In the genomic region with DNA sequence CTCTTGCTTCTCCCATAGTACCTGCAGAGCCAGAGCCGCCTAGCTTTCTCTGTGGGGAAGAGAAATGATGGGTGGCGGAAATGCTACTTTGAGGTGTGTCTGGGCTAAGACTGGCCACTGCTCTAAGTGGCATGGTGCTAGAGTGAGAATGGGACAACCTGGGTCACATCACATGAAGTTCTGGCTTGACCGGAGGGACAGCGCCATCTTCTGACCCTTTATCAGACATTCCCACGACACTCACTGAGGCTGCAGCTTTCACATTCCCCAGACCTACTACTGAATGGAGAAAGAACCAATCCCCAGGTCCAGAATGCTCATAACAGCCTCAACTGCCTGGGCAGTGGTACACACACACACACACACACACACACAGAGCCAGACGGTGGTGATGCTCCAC, we compare ENCODE assay signal across 9 mouse cellular contexts. TPM values are rescaled to one million over a fixed set of nuclear protein-coding genes. Genes with fewer than 3 reads are reported as not detected.
DNase-seq lines count a peak whose midpoint lies in the region; ATAC-seq and TF ChIP-seq lines count a peak whose summit lies in the region.
"Had no signal": no experiment of that assay in that cellular context is flagged by ENCODE, and none has a peak within 500 bp of the region (broad histone marks: within the 10 kb centered on the region; RNA-seq: fewer than 3 reads in every experiment).

No protein-coding gene starts in this region.

- H3K4me2 ChIP-seq in forebrain, postnatal 0 days (ENCODE audit: low read depth): no peak overlapping the region
- no peak overlapping the region for H3K4me2 ChIP-seq in forebrain, embryonic 13.5 days
- H3K4me2 ChIP-seq: stomach, embryonic 15.5 days had no signal

- no peaks in the 10 kb centered on the region for H3K27me3 ChIP-seq in forebrain, postnatal 0 days (ENCODE audit: insufficient read depth, low read length)
- no peaks in the 10 kb centered on the region for H3K27me3 ChIP-seq in forebrain, embryonic 13.5 days
- H3K27me3 ChIP-seq: stomach, embryonic 15.5 days had no signal

- H3K4me3 ChIP-seq in forebrain, postnatal 0 days (ENCODE audit: low read depth, low read length): no peak overlapping the region
- no peak overlapping the region for H3K4me3 ChIP-seq in forebrain, embryonic 13.5 days
- H3K4me3 ChIP-seq: stomach, embryonic 15.5 days had no signal

- H3K4me1 ChIP-seq in forebrain, postnatal 0 days (ENCODE audit: insufficient read depth): peaks cover 4% of the 10 kb centered on the region; the same call in 1 of the 2 replicates
- peaks cover 21% of the 10 kb centered on the region for H3K4me1 ChIP-seq in forebrain, embryonic 13.5 days

- TF ChIP-seq CTCF in forebrain, postnatal 0 days (IDR thresholded peaks at IDR 0.05; ENCODE audit: low read depth): peak; percentile 45

- no peak overlapping the region for H3K27ac ChIP-seq in forebrain, postnatal 0 days (ENCODE audit: low read depth, low read length)
- H3K27ac ChIP-seq in forebrain, embryonic 13.5 days: no peak overlapping the region
- H3K27ac ChIP-seq: stomach, embryonic 15.5 days had no signal

- 23% methylated on average over 6 of the region's 6 CpGs for WGBS in forebrain, postnatal 0 days
- whole genome bisulfite sequencing in forebrain, embryonic 13.5 days: 26% methylated on average over 6 of the region's 6 CpGs

- H3K9me3 ChIP-seq in forebrain, postnatal 0 days (ENCODE audit: low read length): no peaks in the 10 kb centered on the region
- H3K9me3 ChIP-seq in forebrain, embryonic 13.5 days (replicated peaks): no peaks in the 10 kb centered on the region
- H3K9me3 ChIP-seq: stomach, embryonic 15.5 days had no signal

- ATAC-seq in forebrain, postnatal 0 days: no peak
- no peak for ATAC-seq in forebrain, embryonic 13.5 days
- no peak for ATAC-seq in erythroblast, adult 5-6 weeks (replicated peaks; ENCODE audit: low FRiP score, poor library complexity, severe bottlenecking)

- H3K9ac ChIP-seq in forebrain, postnatal 0 days: no peak overlapping the region
- no peak overlapping the region for H3K9ac ChIP-seq in forebrain, embryonic 13.5 days
- H3K9ac ChIP-seq: stomach, embryonic 15.5 days had no signal

- peaks cover 22% of the 10 kb centered on the region for H3K36me3 ChIP-seq in forebrain, postnatal 0 days (ENCODE audit: insufficient read depth)
- peaks cover 26% of the 10 kb centered on the region for H3K36me3 ChIP-seq in forebrain, embryonic 13.5 days (ENCODE audit: poor library complexity, severe bottlenecking)

- DNase-seq in forebrain, postnatal 0 days: no peak
- peak; percentile 85 for DNase-seq in 416B (ENCODE audit: low read depth)
- DNase-seq in cerebellum, adult 11-12 months: peak; percentile 58
- DNase-seq in induced T-regulatory cell, adult 2 months (ENCODE audit: low read depth): peak; percentile 60
- peak; percentile 72 for DNase-seq in lung, postnatal 25 days (ENCODE audit: low spot score)
- DNase-seq in layer of hippocampus, postnatal 25 days (ENCODE audit: extremely low spot score in 1 of 2, low spot score in 1 of 2): no peak

RNA-seq across cellular contexts. Expression of a gene that starts 5.6 kb away (rescaled TPM):
- total RNA-seq in forebrain, postnatal 0 days (2014; rRNA removed): 42.6 and 52.2 TPM in 2 replicates
- polyA plus RNA-seq in forebrain, postnatal 0 days (2015; fragmentation: Nextera tagmentation; extraction: Ambion mirVana): 61.1 and 66.4 TPM in 2 replicates
- 74.8 and 86.1 TPM in 2 replicates for polyA plus RNA-seq in forebrain, embryonic 13.5 days (2015; fragmentation: Nextera tagmentation; extraction: Ambion mirVana)
- total RNA-seq in layer of hippocampus, postnatal 25 days (2021): 10 to 100 TPM; 14.0 to 16.9 TPM
- 1.5 and 4.8 TPM in 2 replicates for total RNA-seq in erythroblast, adult 5-6 weeks (2015; ENCODE audit: low replicate concordance)
- total RNA-seq in erythroblast, adult 5-6 weeks (2017; ENCODE audit: low replicate concordance): 3.6 and 4.5 TPM in 2 replicates

RNA-seq across cellular contexts. Expression of a gene that starts 9.7 kb away (rescaled TPM):
- 730 and 936 TPM in 2 replicates for total RNA-seq in forebrain, postnatal 0 days (2014; rRNA removed)
- 2,422 and 2,718 TPM in 2 replicates for polyA plus RNA-seq in forebrain, postnatal 0 days (2015; fragmentation: Nextera tagmentation; extraction: Ambion mirVana)
- 2,689 and 2,766 TPM in 2 replicates for polyA plus RNA-seq in forebrain, embryonic 13.5 days (2015; fragmentation: Nextera tagmentation; extraction: Ambion mirVana)
- total RNA-seq in layer of hippocampus, postnatal 25 days (2021): 100 to 1,000 TPM; 281 to 291 TPM
- 366 and 401 TPM in 2 replicates for total RNA-seq in erythroblast, adult 5-6 weeks (2015; ENCODE audit: low replicate concordance)
- 384 and 542 TPM in 2 replicates for total RNA-seq in erythroblast, adult 5-6 weeks (2017; ENCODE audit: low replicate concordance)

RNA-seq across cellular contexts. Expression of a gene that starts 12.0 kb away (rescaled TPM):
- 38.9 and 43.8 TPM in 2 replicates for total RNA-seq in forebrain, postnatal 0 days (2014; rRNA removed)
- polyA plus RNA-seq in forebrain, postnatal 0 days (2015; fragmentation: Nextera tagmentation; extraction: Ambion mirVana): 18.7 and 22.5 TPM in 2 replicates
- 38.0 and 42.3 TPM in 2 replicates for polyA plus RNA-seq in forebrain, embryonic 13.5 days (2015; fragmentation: Nextera tagmentation; extraction: Ambion mirVana)
- 10 to 100 TPM; 19.6 to 23.2 TPM for total RNA-seq in layer of hippocampus, postnatal 25 days (2021)
- total RNA-seq in erythroblast, adult 5-6 weeks (2015; ENCODE audit: low replicate concordance): 4.2 and 6.9 TPM in 2 replicates
- total RNA-seq in erythroblast, adult 5-6 weeks (2017; ENCODE audit: low replicate concordance): 7.9 and 17.3 TPM in 2 replicates

RNA-seq across cellular contexts. Expression of a gene that starts 43.6 kb away (rescaled TPM):
- total RNA-seq in forebrain, postnatal 0 days (2014; rRNA removed): 0.46 and 1.1 TPM in 2 replicates
- polyA plus RNA-seq in forebrain, postnatal 0 days (2015; fragmentation: Nextera tagmentation; extraction: Ambion mirVana): 0.93 and 1.3 TPM in 2 replicates
- 0.21 and 0.38 TPM in 2 replicates for polyA plus RNA-seq in forebrain, embryonic 13.5 days (2015; fragmentation: Nextera tagmentation; extraction: Ambion mirVana)
- total RNA-seq in layer of hippocampus, postnatal 25 days (2021): 1 to 10 TPM; 5.2 to 6.5 TPM
- not detected in 2 replicates for total RNA-seq in erythroblast, adult 5-6 weeks (2015; ENCODE audit: low replicate concordance)
- total RNA-seq in erythroblast, adult 5-6 weeks (2017; ENCODE audit: low replicate concordance): not detected in 2 replicates

RNA-seq across cellular contexts. Expression of a gene that starts 59.7 kb away (rescaled TPM):
- total RNA-seq in forebrain, postnatal 0 days (2014; rRNA removed): 0.46 and 0.86 TPM in 2 replicates
- 0.29 and 0.58 TPM in 2 replicates for polyA plus RNA-seq in forebrain, postnatal 0 days (2015; fragmentation: Nextera tagmentation; extraction: Ambion mirVana)
- polyA plus RNA-seq in forebrain, embryonic 13.5 days (2015; fragmentation: Nextera tagmentation; extraction: Ambion mirVana): 0.84 and 0.98 TPM in 2 replicates
- total RNA-seq in layer of hippocampus, postnatal 25 days (2021): 1 to 10 TPM; 1.3 to 2.4 TPM
- 4.2 and 4.8 TPM in 2 replicates for total RNA-seq in erythroblast, adult 5-6 weeks (2015; ENCODE audit: low replicate concordance)
- total RNA-seq in erythroblast, adult 5-6 weeks (2017; ENCODE audit: low replicate concordance): 4.3 and 7.0 TPM in 2 replicates

Comparison
In these comparisons a context has a peak if more than half of its experiments do, and no peak if none do; other contexts are left out.
1. DNase-seq: peak in 416B (single experiment), cerebellum, adult 11-12 months (single experiment), induced T-regulatory cell, adult 2 months (single experiment) and lung, postnatal 25 days (single experiment); none in forebrain, postnatal 0 days (single experiment) and layer of hippocampus, postnatal 25 days (0 of 2).